ENCODE assay signal across 16 mouse cellular contexts in the genomic region with DNA sequence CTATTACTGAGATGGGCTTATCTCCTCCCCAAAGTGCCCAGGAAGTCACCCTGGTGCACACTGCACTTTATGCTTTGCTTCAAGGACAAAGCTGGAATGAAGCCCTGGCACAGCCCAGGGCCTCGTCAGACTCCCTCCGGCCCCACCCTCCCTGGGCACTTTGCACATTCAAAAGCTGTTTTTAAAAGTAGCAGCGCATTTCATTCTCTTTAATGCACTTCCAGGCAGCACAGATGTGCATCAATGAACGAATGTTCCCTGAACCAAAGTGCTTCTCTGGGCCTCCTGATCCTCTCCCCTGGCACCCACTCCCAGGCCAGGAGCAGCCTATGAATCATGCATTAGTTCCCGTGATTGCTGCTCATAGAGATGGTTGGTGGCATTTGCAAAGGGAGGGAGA. TPM values are rescaled to one million over a fixed set of nuclear protein-coding genes. Genes with fewer than 3 reads are reported as not detected.
DNase-seq lines count a peak whose midpoint lies in the region; ATAC-seq and TF ChIP-seq lines count a peak whose summit lies in the region.
"Had no signal": no experiment of that assay in that cellular context is flagged by ENCODE, and none has a peak within 500 bp of the region (broad histone marks: within the 10 kb centered on the region; RNA-seq: fewer than 3 reads in every experiment).

No protein-coding gene starts in this region.

- H3K4me2 ChIP-seq in forebrain, embryonic 13.5 days: no peak overlapping the region
- no peak overlapping the region for H3K4me2 ChIP-seq in forebrain, embryonic 12.5 days
- no peak overlapping the region for H3K4me2 ChIP-seq in midbrain, embryonic 13.5 days (replicated peaks)
- H3K4me2 ChIP-seq in midbrain, postnatal 0 days (ENCODE audit: low read depth, low read length, poor library complexity, severe bottlenecking): no peak overlapping the region
- H3K4me2 ChIP-seq in forebrain, embryonic 16.5 days (ENCODE audit: low read length): no peak overlapping the region
- H3K4me2 ChIP-seq: liver, embryonic 15.5 days; neural tube, embryonic 12.5 days had no signal

- H3K4me3 ChIP-seq in forebrain, embryonic 13.5 days: no peak overlapping the region
- no peak overlapping the region for H3K4me3 ChIP-seq in forebrain, embryonic 12.5 days (replicated peaks)
- no peak overlapping the region for H3K4me3 ChIP-seq in midbrain, embryonic 13.5 days (replicated peaks)
- H3K4me3 ChIP-seq in midbrain, postnatal 0 days (ENCODE audit: low read depth, low read length): no peak overlapping the region
- no peak overlapping the region for H3K4me3 ChIP-seq in forebrain, embryonic 16.5 days (replicated peaks; ENCODE audit: low read length)
- no peak overlapping the region for H3K4me3 ChIP-seq in heart, embryonic 10.5 days
- H3K4me3 ChIP-seq: liver, embryonic 15.5 days; neural tube, embryonic 12.5 days had no signal

- no peak for TF ChIP-seq CTCF in midbrain, postnatal 0 days (IDR thresholded peaks at IDR 0.05)

- H3K9ac ChIP-seq in forebrain, embryonic 13.5 days: no peak overlapping the region
- no peak overlapping the region for H3K9ac ChIP-seq in forebrain, embryonic 12.5 days
- H3K9ac ChIP-seq in midbrain, embryonic 13.5 days (replicated peaks): no peak overlapping the region
- no peak overlapping the region for H3K9ac ChIP-seq in midbrain, postnatal 0 days (replicated peaks; ENCODE audit: low read length, poor library complexity, severe bottlenecking)
- H3K9ac ChIP-seq in forebrain, embryonic 16.5 days (replicated peaks; ENCODE audit: low read depth, low read length): no peak overlapping the region
- H3K9ac ChIP-seq: liver, embryonic 15.5 days; neural tube, embryonic 12.5 days had no signal

- no peak for DNase-seq in midbrain, postnatal 0 days (ENCODE audit: low spot score)
- peak; percentile 33 for DNase-seq in adrenal gland, adult 18-20 months (ENCODE audit: low spot score in 2 of 2)
- no peak for DNase-seq in thymus, postnatal 14 days
- no peak for DNase-seq in heart, embryonic 10.5 days (ENCODE audit: low spot score)
- DNase-seq: cerebellum, postnatal 36 days; heart, adult 18-20 months; kidney, adult 2 months; kidney, postnatal 4 days had no signal

- H3K27ac ChIP-seq in forebrain, embryonic 13.5 days: peak overlapping the region; percentile 14; the same call in 1 of the 2 replicates
- no peak overlapping the region for H3K27ac ChIP-seq in forebrain, embryonic 12.5 days
- H3K27ac ChIP-seq in midbrain, embryonic 13.5 days: peak overlapping the region; percentile 4; the same call in 1 of the 2 replicates
- H3K27ac ChIP-seq in midbrain, postnatal 0 days (ENCODE audit: low read depth, low read length): no peak overlapping the region
- H3K27ac ChIP-seq in forebrain, embryonic 16.5 days (ENCODE audit: low read length): 0 out of 2 replicates have a peak overlapping the region, but pooled peaks have one; percentile 38
- no peak overlapping the region for H3K27ac ChIP-seq in heart, embryonic 10.5 days
- H3K27ac ChIP-seq: liver, embryonic 15.5 days; neural tube, embryonic 12.5 days had no signal

- ATAC-seq in forebrain, embryonic 13.5 days: peak; percentile 48
- no peak for ATAC-seq in forebrain, embryonic 12.5 days (ENCODE audit: low FRiP score)
- ATAC-seq in midbrain, embryonic 13.5 days: peak; percentile 58
- ATAC-seq in midbrain, postnatal 0 days (ENCODE audit: low FRiP score): no peak
- ATAC-seq in forebrain, embryonic 16.5 days: peak; percentile 79
- ATAC-seq: hindbrain, embryonic 16.5 days; Patski had no signal

- H3K4me1 ChIP-seq in forebrain, embryonic 13.5 days: peaks cover 13% of the 10 kb centered on the region
- H3K4me1 ChIP-seq in forebrain, embryonic 12.5 days: peaks cover 6% of the 10 kb centered on the region
- H3K4me1 ChIP-seq in midbrain, embryonic 13.5 days (replicated peaks): peaks cover 13% of the 10 kb centered on the region
- H3K4me1 ChIP-seq in midbrain, postnatal 0 days (ENCODE audit: insufficient read depth, low read length): 0 out of 2 replicates have a peak, but pooled peaks cover 6% of the 10 kb centered on the region
- peaks cover 13% of the 10 kb centered on the region for H3K4me1 ChIP-seq in forebrain, embryonic 16.5 days (replicated peaks; ENCODE audit: control insufficient read depth, insufficient read depth, low read length)
- no peaks in the 10 kb centered on the region for H3K4me1 ChIP-seq in heart, embryonic 10.5 days
- H3K4me1 ChIP-seq: liver, embryonic 15.5 days; neural tube, embryonic 12.5 days had no signal

- 26% methylated on average over 5 of the region's 5 CpGs for WGBS in forebrain, embryonic 13.5 days
- 54% methylated on average over 5 of the region's 5 CpGs for WGBS in forebrain, embryonic 12.5 days
- 32% methylated on average over 5 of the region's 5 CpGs for WGBS in midbrain, embryonic 13.5 days
- 24% methylated on average over 5 of the region's 5 CpGs for WGBS in midbrain, postnatal 0 days
- 11% methylated on average over 5 of the region's 5 CpGs for WGBS in forebrain, embryonic 16.5 days
- WGBS in heart, embryonic 10.5 days: 65% methylated on average over 5 of the region's 5 CpGs

- H3K9me3 ChIP-seq in forebrain, embryonic 13.5 days (replicated peaks): no peaks in the 10 kb centered on the region
- H3K9me3 ChIP-seq in forebrain, embryonic 12.5 days: no peaks in the 10 kb centered on the region
- H3K9me3 ChIP-seq in midbrain, embryonic 13.5 days: no peaks in the 10 kb centered on the region
- no peaks in the 10 kb centered on the region for H3K9me3 ChIP-seq in midbrain, postnatal 0 days (ENCODE audit: low read length)
- no peaks in the 10 kb centered on the region for H3K9me3 ChIP-seq in forebrain, embryonic 16.5 days (ENCODE audit: control insufficient read depth, low read length)
- H3K9me3 ChIP-seq in heart, embryonic 10.5 days: no peaks in the 10 kb centered on the region
- H3K9me3 ChIP-seq: liver, embryonic 15.5 days; neural tube, embryonic 12.5 days had no signal

- H3K27me3 ChIP-seq in forebrain, embryonic 13.5 days: no peaks in the 10 kb centered on the region
- H3K27me3 ChIP-seq in forebrain, embryonic 12.5 days: no peaks in the 10 kb centered on the region
- no peaks in the 10 kb centered on the region for H3K27me3 ChIP-seq in midbrain, embryonic 13.5 days
- H3K27me3 ChIP-seq in midbrain, postnatal 0 days (ENCODE audit: insufficient read depth, low read length): no peaks in the 10 kb centered on the region
- H3K27me3 ChIP-seq in forebrain, embryonic 16.5 days (replicated peaks; ENCODE audit: control insufficient read depth, insufficient read depth, low read length): no peaks in the 10 kb centered on the region
- H3K27me3 ChIP-seq in heart, embryonic 10.5 days (ENCODE audit: insufficient read depth, poor library complexity, severe bottlenecking): no peaks in the 10 kb centered on the region
- H3K27me3 ChIP-seq: liver, embryonic 15.5 days; neural tube, embryonic 12.5 days had no signal

- no peaks in the 10 kb centered on the region for H3K36me3 ChIP-seq in forebrain, embryonic 13.5 days (ENCODE audit: poor library complexity, severe bottlenecking)
- H3K36me3 ChIP-seq in forebrain, embryonic 12.5 days (replicated peaks): no peaks in the 10 kb centered on the region
- H3K36me3 ChIP-seq in midbrain, embryonic 13.5 days: no peaks in the 10 kb centered on the region
- H3K36me3 ChIP-seq in midbrain, postnatal 0 days (ENCODE audit: insufficient read depth, low read length): no peaks in the 10 kb centered on the region
- no peaks in the 10 kb centered on the region for H3K36me3 ChIP-seq in forebrain, embryonic 16.5 days (ENCODE audit: control insufficient read depth, insufficient read depth)
- no peaks in the 10 kb centered on the region for H3K36me3 ChIP-seq in heart, embryonic 10.5 days
- H3K36me3 ChIP-seq: liver, embryonic 15.5 days; neural tube, embryonic 12.5 days had no signal

RNA-seq across cellular contexts. Expression of gene Baiap2l1, which starts 53.8 kb away (rescaled TPM):
- polyA plus RNA-seq in forebrain, embryonic 13.5 days (2015; fragmentation: Nextera tagmentation; extraction: Ambion mirVana): 1.3 and 1.7 TPM in 2 replicates
- polyA plus RNA-seq in forebrain, embryonic 12.5 days (2016; fragmentation: Nextera tagmentation; extraction: Ambion mirVana): 2.6 and 2.9 TPM in 2 replicates
- polyA plus RNA-seq in midbrain, embryonic 13.5 days (2015; fragmentation: Nextera tagmentation; extraction: Ambion mirVana): 1.5 and 1.7 TPM in 2 replicates
- total RNA-seq in midbrain, postnatal 0 days (2014; rRNA removed): 0.14 and 0.44 TPM in 2 replicates
- polyA plus RNA-seq in midbrain, postnatal 0 days (2015; fragmentation: Nextera tagmentation; extraction: Ambion mirVana): 0.66 and 0.80 TPM in 2 replicates
- 10 to 100 TPM in 1 of 2 experiments, 1 to 10 TPM in 1; 8.9 to 20.1 TPM for total RNA-seq in adrenal gland, adult 18-20 months (2021)
- polyA plus RNA-seq in forebrain, embryonic 16.5 days (2015; fragmentation: Nextera tagmentation; extraction: Ambion mirVana): 1.5 and 1.6 TPM in 2 replicates
- polyA plus RNA-seq in heart, embryonic 10.5 days (2016; fragmentation: Nextera tagmentation; extraction: Ambion mirVana): 9.4 and 10.9 TPM in 2 replicates

Comparison
In these comparisons a context has a peak if more than half of its experiments do, and no peak if none do; other contexts are left out.
1. ATAC-seq: peak in forebrain, embryonic 13.5 days (single experiment), midbrain, embryonic 13.5 days (single experiment) and forebrain, embryonic 16.5 days (single experiment); none in forebrain, embryonic 12.5 days (single experiment) and midbrain, postnatal 0 days (single experiment).
2. H3K27ac ChIP-seq: peak in forebrain, embryonic 13.5 days (single experiment), midbrain, embryonic 13.5 days (single experiment) and forebrain, embryonic 16.5 days (single experiment); none in forebrain, embryonic 12.5 days (single experiment), midbrain, postnatal 0 days (single experiment) and heart, embryonic 10.5 days (single experiment).
3. DNase-seq: peak in adrenal gland, adult 18-20 months (2 of 2); none in midbrain, postnatal 0 days (single experiment), thymus, postnatal 14 days (single experiment) and heart, embryonic 10.5 days (single experiment).